Mouse (Mus musculus): Measurements from ENCODE around the gene Trim67. TPM values are rescaled to one million over a fixed set of nuclear protein-coding genes. Genes with fewer than 3 reads are reported as not detected.

Gene Trim67
- total and polyA plus RNA-seq, 3 experiments = 0.05 TPM; not detected in 2

- DNase-seq (ENCODE audit: low spot score) (no peak), ATAC-seq (ENCODE audit: extremely low read depth, insufficient number of reproducible peaks, low FRiP score, poor library complexity, severe bottlenecking) (no peak)
- H3K27me3 ChIP-seq (ENCODE audit: insufficient read depth, low read length) = no peaks in the 10 kb centered on the region
- no peaks in the 10 kb centered on the region for H3K4me1 ChIP-seq (ENCODE audit: insufficient read depth, low read depth, low read length)
- H3K4me3 ChIP-seq (ENCODE audit: low read depth, low read length) = no peak overlapping the region
- H3K36me3 ChIP-seq (replicated peaks) = no peaks in the 10 kb centered on the region
- TF ChIP-seq GATA2 (IDR thresholded peaks at IDR 0.05; ENCODE audit: borderline replicate concordance, low read depth, low read length) = no peak
- TF ChIP-seq TAL1 (conservative IDR thresholded peaks at IDR 0.05; ENCODE audit: low read depth, low read length) = no peak
- TF ChIP-seq GATA1 (IDR thresholded peaks at IDR 0.05; ENCODE audit: borderline replicate concordance, low read length) = no peak
- no peak for TF ChIP-seq POLR2AphosphoS5 (IDR thresholded peaks at IDR 0.05; ENCODE audit: insufficient replicate concordance, low read depth, low read length)
- TF ChIP-seq CTCF (IDR thresholded peaks at IDR 0.05; ENCODE audit: low read depth, low read length) = no peak
- peaks cover 3% of the 10 kb centered on the region; the same call in 1 of the 2 replicates for H3K9me3 ChIP-seq (replicated peaks)
These were observed 17.9 kb downstream of the Trim67 start for GRCm38 (mm10) chr8:124810689-124811394.

DNA sequence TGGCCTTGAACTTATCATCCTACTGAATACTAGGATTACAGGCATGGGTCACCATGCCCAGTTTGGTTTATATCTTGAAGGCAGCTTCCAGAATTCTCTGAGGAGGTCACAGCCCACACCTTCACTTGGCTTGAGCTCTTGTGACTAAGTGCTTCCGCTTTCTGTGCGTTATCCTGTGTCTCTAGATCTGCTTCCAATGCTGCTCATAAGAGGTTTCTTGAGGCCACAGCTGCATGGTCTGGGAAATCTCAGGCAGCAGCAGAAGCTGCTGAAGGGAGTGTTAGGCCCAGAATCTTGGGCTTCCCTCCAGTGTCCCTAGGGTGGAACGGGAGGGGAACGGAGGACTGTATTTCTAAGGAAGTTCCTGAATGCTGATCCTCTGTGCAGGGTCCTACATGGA, 20.4 kb downstream of the Trim67 start:
- H3K4me3 ChIP-seq (ENCODE audit: low read depth, low read length) = no peak overlapping the region
- TF ChIP-seq CTCF (IDR thresholded peaks at IDR 0.05; ENCODE audit: low read depth, low read length) = no peak
- TF ChIP-seq TAL1 (conservative IDR thresholded peaks at IDR 0.05; ENCODE audit: low read depth, low read length) = no peak
- no peak for TF ChIP-seq GATA2 (IDR thresholded peaks at IDR 0.05; ENCODE audit: borderline replicate concordance, low read depth, low read length)
- no peak for TF ChIP-seq POLR2AphosphoS5 (IDR thresholded peaks at IDR 0.05; ENCODE audit: insufficient replicate concordance, low read depth, low read length)
- no peak for TF ChIP-seq GATA1 (IDR thresholded peaks at IDR 0.05; ENCODE audit: borderline replicate concordance, low read length)
- H3K27me3 ChIP-seq (ENCODE audit: insufficient read depth, low read length) = peaks cover 3% of the 10 kb centered on the region; the same call in 1 of the 2 replicates
- no peaks in the 10 kb centered on the region for H3K4me1 ChIP-seq (ENCODE audit: insufficient read depth, low read depth, low read length)
- DNase-seq (ENCODE audit: low spot score) = no peak
- peaks cover 21% of the 10 kb centered on the region for H3K9me3 ChIP-seq (replicated peaks)
- no peaks in the 10 kb centered on the region for H3K36me3 ChIP-seq (replicated peaks)
- no peak for ATAC-seq (ENCODE audit: extremely low read depth, insufficient number of reproducible peaks, low FRiP score, poor library complexity, severe bottlenecking)

GRCm38 (mm10) chr8:124815870-124816269, 23.0 kb downstream of the Trim67 start:
- H3K27me3 ChIP-seq (ENCODE audit: insufficient read depth, low read length) = peaks cover 8% of the 10 kb centered on the region; the same call in 1 of the 2 replicates

DNA sequence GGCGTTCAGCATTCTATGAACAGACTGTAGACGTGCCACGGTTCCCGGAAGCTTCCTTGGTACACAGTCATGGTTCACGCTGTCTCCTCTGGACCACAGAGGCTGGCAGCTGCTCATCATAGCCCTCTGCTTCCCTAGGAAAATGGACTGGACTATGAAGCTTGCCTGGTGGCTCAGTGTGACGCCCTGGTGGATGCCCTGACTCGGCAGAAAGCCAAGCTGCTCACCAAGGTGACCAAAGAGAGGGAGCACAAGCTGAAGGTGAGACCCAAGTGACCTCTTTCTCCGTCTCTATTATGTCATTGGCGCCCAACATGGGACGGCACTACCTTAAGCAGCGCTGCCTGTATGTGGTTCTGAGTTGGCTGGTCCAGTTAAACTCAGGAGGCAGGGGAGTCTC, 24.0 kb downstream of the Trim67 start:
- TF ChIP-seq GATA2 (IDR thresholded peaks at IDR 0.05; ENCODE audit: borderline replicate concordance, low read depth, low read length) = no peak
- TF ChIP-seq TAL1 (conservative IDR thresholded peaks at IDR 0.05; ENCODE audit: low read depth, low read length) = no peak
- TF ChIP-seq GATA1 (IDR thresholded peaks at IDR 0.05; ENCODE audit: borderline replicate concordance, low read length) = no peak
- no peak for TF ChIP-seq CTCF (IDR thresholded peaks at IDR 0.05; ENCODE audit: low read depth, low read length)
- no peak for TF ChIP-seq POLR2AphosphoS5 (IDR thresholded peaks at IDR 0.05; ENCODE audit: insufficient replicate concordance, low read depth, low read length)
- H3K36me3 ChIP-seq (replicated peaks) = no peaks in the 10 kb centered on the region
- no peak overlapping the region for H3K4me3 ChIP-seq (ENCODE audit: low read depth, low read length)
- peaks cover 21% of the 10 kb centered on the region for H3K9me3 ChIP-seq (replicated peaks)
- no peaks in the 10 kb centered on the region for H3K4me1 ChIP-seq (ENCODE audit: insufficient read depth, low read depth, low read length)
- ATAC-seq (ENCODE audit: extremely low read depth, insufficient number of reproducible peaks, low FRiP score, poor library complexity, severe bottlenecking) (no peak), DNase-seq (ENCODE audit: low spot score) (no peak)
- H3K27me3 ChIP-seq (ENCODE audit: insufficient read depth, low read length) = peaks cover 8% of the 10 kb centered on the region; the same call in 1 of the 2 replicates

More at GRCm38 (mm10) chr8:124815870-124816269, 23.0 kb downstream of the Trim67 start:
- H3K36me3 ChIP-seq (replicated peaks) = no peaks in the 10 kb centered on the region
- peaks cover 21% of the 10 kb centered on the region for H3K9me3 ChIP-seq (replicated peaks)
- H3K4me3 ChIP-seq (ENCODE audit: low read depth, low read length) = no peak overlapping the region
- DNase-seq (ENCODE audit: low spot score) (no peak), ATAC-seq (ENCODE audit: extremely low read depth, insufficient number of reproducible peaks, low FRiP score, poor library complexity, severe bottlenecking) (no peak)
- no peaks in the 10 kb centered on the region for H3K4me1 ChIP-seq (ENCODE audit: insufficient read depth, low read depth, low read length)
- TF ChIP-seq CTCF (IDR thresholded peaks at IDR 0.05; ENCODE audit: low read depth, low read length) (no peak), GATA2 (IDR thresholded peaks at IDR 0.05; ENCODE audit: borderline replicate concordance, low read depth, low read length) (no peak), POLR2AphosphoS5 (IDR thresholded peaks at IDR 0.05; ENCODE audit: insufficient replicate concordance, low read depth, low read length) (no peak), GATA1 (IDR thresholded peaks at IDR 0.05; ENCODE audit: borderline replicate concordance, low read length) (no peak), TAL1 (conservative IDR thresholded peaks at IDR 0.05; ENCODE audit: low read depth, low read length) (no peak)

- no peak for ATAC-seq (ENCODE audit: extremely low read depth, insufficient number of reproducible peaks, low FRiP score, poor library complexity, severe bottlenecking)
- no peaks in the 10 kb centered on the region for H3K36me3 ChIP-seq (replicated peaks)
- TF ChIP-seq POLR2AphosphoS5 (IDR thresholded peaks at IDR 0.05; ENCODE audit: insufficient replicate concordance, low read depth, low read length) = no peak
- TF ChIP-seq GATA2 (IDR thresholded peaks at IDR 0.05; ENCODE audit: borderline replicate concordance, low read depth, low read length) = no peak
- no peak for TF ChIP-seq CTCF (IDR thresholded peaks at IDR 0.05; ENCODE audit: low read depth, low read length)
- TF ChIP-seq TAL1 (conservative IDR thresholded peaks at IDR 0.05; ENCODE audit: low read depth, low read length) = no peak
- TF ChIP-seq GATA1 (IDR thresholded peaks at IDR 0.05; ENCODE audit: borderline replicate concordance, low read length) = no peak
- H3K4me3 ChIP-seq (ENCODE audit: low read depth, low read length) = no peak overlapping the region
- no peaks in the 10 kb centered on the region for H3K4me1 ChIP-seq (ENCODE audit: insufficient read depth, low read depth, low read length)
- no peak for DNase-seq (ENCODE audit: low spot score)
- H3K9me3 ChIP-seq (replicated peaks) = peaks cover 21% of the 10 kb centered on the region
- H3K27me3 ChIP-seq (ENCODE audit: insufficient read depth, low read length) = peaks cover 8% of the 10 kb centered on the region; the same call in 1 of the 2 replicates
These were observed 24.5 kb downstream of the Trim67 start for GRCm38 (mm10) chr8:124817361-124817760.

DNA sequence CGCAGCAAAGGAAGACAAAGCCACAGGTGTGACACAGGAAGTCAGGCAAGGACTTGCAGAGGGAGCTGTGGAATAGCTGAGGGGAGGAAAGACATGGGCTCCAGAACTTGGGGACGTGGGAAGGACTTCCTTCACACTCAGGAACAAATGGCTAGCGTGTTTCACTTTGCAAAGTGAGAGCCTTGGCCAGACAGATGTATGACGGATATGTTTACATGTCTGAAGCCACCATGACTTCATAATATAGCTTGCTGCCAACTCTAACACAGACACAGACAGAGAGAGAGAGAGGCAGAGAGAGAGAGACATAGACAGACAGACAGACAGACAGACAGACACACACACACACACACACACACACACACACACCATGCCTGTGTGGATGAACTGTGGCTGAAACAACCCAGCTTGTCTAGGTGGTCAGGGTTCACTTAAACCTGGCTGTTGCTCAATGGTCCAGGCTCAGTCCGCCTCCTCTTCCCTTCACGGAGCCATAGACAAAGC, 26.8 kb downstream of the Trim67 start:
- Histone ChIP-seq H3K4me1 (ENCODE audit: insufficient read depth, low read depth, low read length) (no peaks in the 10 kb centered on the region), H3K36me3 (replicated peaks) (no peaks in the 10 kb centered on the region), H3K9me3 (replicated peaks) (peaks cover 21% of the 10 kb centered on the region), H3K27me3 (ENCODE audit: insufficient read depth, low read length) (peaks cover 14% of the 10 kb centered on the region; the same call in 1 of the 2 replicates), H3K4me3 (ENCODE audit: low read depth, low read length) (no peak overlapping the region)
- no peak for TF ChIP-seq CTCF (IDR thresholded peaks at IDR 0.05; ENCODE audit: low read depth, low read length)
- TF ChIP-seq POLR2AphosphoS5 (IDR thresholded peaks at IDR 0.05; ENCODE audit: insufficient replicate concordance, low read depth, low read length) = no peak
- no peak for TF ChIP-seq GATA1 (IDR thresholded peaks at IDR 0.05; ENCODE audit: borderline replicate concordance, low read length)
- no peak for TF ChIP-seq GATA2 (IDR thresholded peaks at IDR 0.05; ENCODE audit: borderline replicate concordance, low read depth, low read length)
- no peak for TF ChIP-seq TAL1 (conservative IDR thresholded peaks at IDR 0.05; ENCODE audit: low read depth, low read length)
- DNase-seq (ENCODE audit: low spot score) (no peak), ATAC-seq (ENCODE audit: extremely low read depth, insufficient number of reproducible peaks, low FRiP score, poor library complexity, severe bottlenecking) (no peak)

All from G1E (cell line).